Mouse (Mus musculus) embryonic stem cell, embryonic (primary cell): ENCODE results near the gene Crybb3.

Source experiments
- CTCF ChIA-PET, 4 experiments: fragments of 300-600 bp in 2 of 4; fragments of 350-600 bp in 2 of 4; sonication (Branson Sonifier 250); formaldehyde crosslinking; loops; one replicate each; lab custom pipeline; 2022; ENCODE audit warnings: inconsistent platforms in 2 of 4; lab: Charles Lee
- POLR2A ChIA-PET, 4 experiments: fragments of 300-600 bp in 2 of 4; fragments of 350-600 bp in 2 of 4; sonication (Branson Sonifier 250); formaldehyde crosslinking; loops; one replicate each; lab custom pipeline; 2022; ENCODE audit warnings: antibody characterized with exemption in 4 of 4, inconsistent platforms in 1 of 4; lab: Charles Lee

The Crybb3 gene

DNA sequence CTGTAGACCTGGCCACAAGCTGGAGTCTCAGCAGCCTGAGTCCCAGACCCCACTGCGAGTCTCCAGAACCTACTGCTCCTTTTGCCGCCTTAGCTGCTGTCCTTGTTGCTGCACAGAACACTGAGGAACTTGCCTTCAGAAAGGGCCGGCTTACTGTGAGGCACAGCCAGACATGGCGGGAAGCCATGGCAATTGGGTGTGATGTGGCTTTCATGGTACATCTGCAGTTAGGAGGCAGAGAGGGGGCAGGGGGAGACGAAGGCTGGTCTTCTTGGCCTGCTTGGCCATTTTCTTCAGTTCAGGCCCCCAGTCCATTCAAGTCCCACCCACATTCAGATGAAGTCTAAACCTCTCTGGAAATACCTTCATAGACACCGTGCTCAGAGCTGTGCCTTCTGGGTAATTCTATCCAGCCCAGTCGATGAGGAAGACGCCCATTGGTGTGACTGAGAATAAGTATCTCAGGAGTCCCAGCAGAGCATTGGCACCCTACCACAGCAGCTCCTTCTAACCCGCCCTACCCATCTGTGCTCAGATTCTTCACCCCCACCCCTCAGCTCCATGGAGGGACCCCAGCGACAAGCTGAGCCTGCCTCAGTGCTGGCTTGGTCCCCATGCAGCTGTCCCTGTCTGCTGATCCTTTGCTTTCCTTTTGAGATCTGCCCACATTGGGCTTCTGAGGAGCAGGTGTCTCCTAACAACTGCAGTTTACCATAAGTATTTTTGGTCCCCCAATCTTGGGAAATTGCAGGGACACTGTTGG is 35.7 kb downstream of the Crybb3 start:
- POLR2A ChIA-PET, result interaction anchor here in 2 of 4 experiments (0.7 to 1.2 kb wide), 3 partner anchors 18 to 117 kb away, joined by 3 to 6 read pairs (median 3); no protein-coding TSS in a partner anchor

DNA sequence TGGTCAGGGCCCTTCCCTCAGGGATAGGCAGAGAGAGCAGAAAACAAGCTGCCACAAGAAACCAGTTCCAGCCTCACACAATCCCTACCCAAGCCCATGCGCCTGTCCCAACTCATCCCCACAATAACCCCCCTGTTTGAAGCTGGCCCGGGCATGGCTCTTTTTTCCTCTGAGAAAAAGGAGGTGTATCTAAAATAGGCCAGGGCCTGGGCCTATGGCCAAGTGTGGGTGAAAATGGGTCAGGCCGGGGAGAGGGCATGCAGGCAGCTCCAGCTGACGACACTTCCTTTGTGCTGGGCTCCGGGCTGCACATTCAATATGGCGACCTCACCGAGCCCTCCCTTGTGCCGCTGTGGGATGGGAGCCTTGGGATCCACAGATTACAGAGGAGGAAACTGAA is 37.9 kb downstream of the Crybb3 start:
- ChIA-PET CTCF (interaction anchor here in 1 of 4 experiments (0.7 to 0.9 kb wide), 3 partner anchors 35 to 173 kb away, joined by 3 read pairs; no protein-coding TSS in a partner anchor), POLR2A (no interaction called here)

More for the DNA sequence above, 35.7 kb downstream of the Crybb3 start:
- CTCF ChIA-PET, result interaction anchor here in 2 of 4 experiments (0.5 to 1.3 kb wide), 4 partner anchors 9 to 575 kb away, joined by 3 to 6 read pairs (median 4); no protein-coding TSS in a partner anchor

DNA sequence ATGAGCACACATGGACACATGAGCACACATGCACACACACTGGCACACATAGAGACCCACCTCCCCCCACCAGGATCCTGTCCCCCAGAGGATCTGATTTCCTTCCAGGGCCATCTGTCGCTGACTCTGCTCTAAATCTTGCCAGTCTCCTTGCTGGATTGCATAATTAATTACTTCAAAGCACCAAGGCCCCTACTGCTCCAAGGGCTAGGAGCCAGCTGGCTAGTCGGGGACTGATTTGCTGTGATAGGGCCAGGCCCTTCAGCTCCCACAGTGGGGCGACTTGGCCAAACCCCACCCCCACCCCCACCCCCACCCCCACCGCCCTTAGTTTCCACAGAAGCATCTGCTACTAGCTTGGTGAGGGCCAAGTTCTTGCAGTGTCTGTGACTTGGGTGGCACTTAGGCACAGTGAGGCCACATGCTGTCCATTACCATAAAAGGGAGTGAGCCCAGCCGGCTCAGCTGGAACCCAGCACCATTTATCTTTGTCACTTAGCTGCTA is 39.8 kb downstream of the Crybb3 start:
- POLR2A ChIA-PET, result interaction anchor here in 2 of 4 experiments (0.9 to 1.1 kb wide), 2 partner anchors 12 to 510 kb away, joined by 3 read pairs; no protein-coding TSS in a partner anchor
- CTCF ChIA-PET, result interaction anchor here in 1 of 4 experiments (0.6 kb wide), 1 partner anchor 1242 kb away, joined by 5 read pairs; no protein-coding TSS in a partner anchor

DNA sequence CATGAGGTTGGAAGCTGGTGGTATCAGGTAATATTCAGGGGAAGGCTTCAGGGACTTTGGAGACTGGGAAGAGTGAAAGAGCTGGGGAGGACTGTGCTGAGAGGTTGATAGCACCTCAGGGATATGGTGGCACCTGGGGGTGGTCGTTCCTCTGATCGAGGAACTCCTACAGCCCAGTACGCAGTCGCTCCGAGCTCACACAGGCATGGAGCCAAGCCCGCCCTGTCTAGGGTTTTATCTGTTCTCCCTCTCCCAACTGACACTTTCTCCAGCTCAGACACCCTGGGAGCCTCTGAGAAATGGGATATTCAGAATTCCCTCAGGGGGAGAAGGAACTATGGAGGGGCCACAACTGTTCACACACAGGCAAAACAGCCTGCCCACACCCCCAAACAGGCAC is 40.6 kb downstream of the Crybb3 start:
- ChIA-PET POLR2A (no interaction called here), CTCF (interaction anchor here in 3 of 4 experiments (0.5 to 1.2 kb wide), 4 partner anchors 38 to 1249 kb away, joined by 3 to 4 read pairs (median 4); no protein-coding TSS in a partner anchor)

DNA sequence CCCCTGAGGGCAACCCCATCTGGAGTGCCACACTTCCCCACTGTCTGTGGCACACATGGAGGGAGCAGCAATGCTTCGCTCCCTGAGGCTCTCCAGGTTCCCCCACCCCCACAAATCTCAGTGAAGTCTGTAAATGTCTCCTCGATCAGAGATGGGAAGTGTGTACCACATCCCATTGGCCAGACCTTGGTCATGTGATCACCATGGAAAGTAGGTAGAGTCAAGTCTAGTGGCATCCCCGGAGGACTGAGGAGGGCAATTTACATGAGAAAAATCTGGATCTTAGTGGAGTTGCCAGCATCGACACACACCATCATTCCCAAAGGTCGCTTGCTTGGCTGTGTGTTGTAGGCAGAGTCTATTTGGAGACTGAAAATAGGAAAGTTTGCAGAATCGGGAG is 42.8 kb downstream of the Crybb3 start:
- ChIA-PET POLR2A (interaction anchor here in 1 of 4 experiments (0.7 kb wide), 1 partner anchor 736 kb away, joined by 4 read pairs; no protein-coding TSS in a partner anchor), CTCF (no interaction called here)

DNA sequence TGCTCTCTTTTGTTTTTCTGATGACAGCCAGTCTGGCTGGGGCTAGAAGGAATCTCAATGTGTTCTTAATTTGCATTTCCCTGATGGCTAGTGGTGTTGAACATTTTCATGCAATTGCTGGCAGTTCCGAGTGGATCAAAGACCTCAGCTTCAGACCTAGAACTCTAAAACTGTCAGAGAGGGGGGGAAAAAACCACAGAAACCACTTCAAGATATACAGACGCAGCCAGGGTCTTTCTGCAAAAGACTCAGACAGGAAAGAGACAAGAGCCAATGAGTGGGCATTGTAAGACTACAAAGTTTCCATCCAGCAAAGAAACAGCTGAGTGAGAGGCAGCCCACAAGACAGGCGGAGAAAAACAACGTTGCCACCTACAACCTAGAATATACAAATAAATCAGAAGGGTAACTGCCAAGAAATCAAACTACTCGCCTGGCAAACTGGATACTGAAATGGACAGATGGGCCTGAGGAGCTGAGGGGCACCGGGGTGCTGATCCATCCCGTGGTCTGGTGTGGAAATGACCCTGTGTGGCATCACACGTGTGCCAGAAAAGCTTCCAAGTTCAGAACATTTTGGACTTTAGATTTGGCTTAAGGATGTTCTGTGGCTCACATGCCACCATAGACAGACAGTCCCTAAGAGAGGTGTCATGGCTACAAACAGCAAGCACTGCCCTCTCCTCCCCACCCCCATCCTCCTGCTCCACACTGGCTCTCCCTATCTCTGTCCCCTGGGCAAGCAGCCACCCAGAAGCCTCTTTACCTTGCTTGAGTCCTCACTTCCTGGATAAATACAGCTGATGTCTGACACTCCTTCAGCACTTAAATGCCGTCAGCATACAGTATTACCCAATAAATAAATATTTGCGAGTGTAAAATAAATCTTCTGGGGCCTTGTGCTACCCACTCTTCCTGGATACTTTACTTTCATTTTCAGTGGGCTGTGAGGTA is 46.0 kb downstream of the Crybb3 start:
- ChIA-PET POLR2A (interaction anchor here in 1 of 4 experiments (1.3 kb wide), 1 partner anchor 11 kb away, joined by 3 read pairs; no protein-coding TSS in a partner anchor), CTCF (no interaction called here)

DNA sequence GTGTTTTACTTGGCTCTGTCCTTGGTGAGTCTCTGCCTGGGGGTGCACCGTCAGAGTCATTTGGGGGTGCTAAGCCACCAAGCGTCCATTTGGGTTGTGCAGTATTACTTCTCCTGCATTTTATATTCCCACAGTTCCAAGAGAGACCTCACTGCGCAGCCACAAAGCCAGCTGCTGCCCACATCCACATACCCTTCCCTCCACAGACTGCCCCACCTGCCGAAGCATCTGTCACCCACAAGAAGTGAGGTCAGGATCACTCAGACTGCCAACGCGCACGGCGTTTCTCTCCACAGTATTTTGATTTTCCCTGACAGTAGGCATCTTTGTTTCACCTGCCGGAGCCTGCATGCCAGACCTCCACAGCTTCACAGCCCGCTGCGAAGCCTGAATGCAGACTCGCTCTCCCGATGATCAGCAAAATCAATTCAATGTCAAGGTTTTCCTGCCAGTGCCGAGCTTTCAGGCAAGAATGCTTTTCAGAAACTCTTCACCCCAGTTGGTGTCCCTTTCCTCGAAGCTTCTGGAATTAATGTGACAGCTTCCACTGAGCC is 50.1 kb downstream of the Crybb3 start:
- POLR2A ChIA-PET, result no interaction called here
- CTCF ChIA-PET, result interaction anchor here in 1 of 4 experiments (0.6 kb wide), 1 partner anchor 90 kb away, joined by 5 read pairs; no protein-coding TSS in a partner anchor

DNA sequence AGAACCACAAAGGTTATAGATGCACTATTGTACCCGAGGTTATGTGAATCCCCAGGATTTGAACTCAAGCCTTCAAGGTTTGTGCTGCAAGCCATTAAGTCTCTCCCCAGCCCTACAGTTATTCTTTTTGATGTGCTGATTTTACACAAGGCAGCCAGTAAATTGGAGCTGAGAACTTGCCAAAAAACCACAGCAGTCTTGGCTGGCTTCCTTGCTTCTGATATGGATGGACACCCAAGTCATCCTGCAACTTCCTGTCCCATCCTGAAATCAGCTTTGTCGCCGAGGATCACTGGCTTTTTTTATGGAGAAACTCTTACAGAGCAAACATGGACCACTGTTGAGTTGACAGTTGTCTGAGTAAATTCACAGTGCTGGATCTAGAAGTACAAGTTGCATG is 51.3 kb downstream of the Crybb3 start:
- POLR2A ChIA-PET, result no interaction called here
- CTCF ChIA-PET, result no interaction called here

DNA sequence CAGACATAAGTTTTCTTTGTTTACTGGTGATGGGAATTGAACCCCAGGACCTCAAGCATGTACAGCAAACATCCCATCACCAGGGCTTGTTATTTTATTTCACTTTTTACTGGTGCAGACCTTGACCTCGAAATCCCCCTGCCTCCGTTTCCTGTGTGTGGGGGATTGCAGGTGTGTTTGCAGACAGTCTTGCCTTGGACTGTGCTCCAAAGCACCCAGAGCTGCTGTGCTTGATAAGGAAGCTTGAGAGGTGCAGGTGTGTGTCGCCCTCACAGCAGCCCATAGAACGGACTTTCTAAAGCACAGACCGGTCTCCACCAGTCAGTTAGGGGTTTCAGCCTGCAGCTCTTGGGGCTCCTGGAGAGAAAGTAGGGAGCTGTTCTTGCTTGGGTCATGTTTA is 54.7 kb downstream of the Crybb3 start:
- POLR2A ChIA-PET, result no interaction called here
- CTCF ChIA-PET, result no interaction called here
